Mouse (Mus musculus) kidney, postnatal 36 days (tissue): ENCODE measurements at regions not wholly inside any gene's neighbourhood (a gene's known extent, or its start where the extent isn't known, plus 50 kb on each side); places are given as distances from the start of the nearest gene placed in this dataset.

Source experiments
- DNase-seq, 2 experiments: peaks; one replicate each; pipeline ENCODE4 v3.0.0; 2021 to 2022; ENCODE audit warnings: mixed read lengths in 2 of 2

- no peak for DNase-seq
These were observed 125.7 kb upstream of the Gdf10 start for GRCm38 (mm10) chr14:33797551-33798303.

- DNase-seq = no peak
These were observed 119.1 kb upstream of the Gdf10 start for GRCm38 (mm10) chr14:33804321-33804720.

GRCm38 (mm10) chr14:33804721-33805120, 118.7 kb upstream of the Gdf10 start:
- DNase-seq = no peak

- no peak for DNase-seq
These were observed 116.2 kb upstream of the Gdf10 start for GRCm38 (mm10) chr14:33807196-33807595.

GRCm38 (mm10) chr14:33808593-33809265, 114.7 kb upstream of the Gdf10 start:
- peak; percentile 63 to 73 for DNase-seq

GRCm38 (mm10) chr14:33810584-33810983, 112.8 kb upstream of the Gdf10 start:
- no peak for DNase-seq

- DNase-seq = no peak
These were observed 112.1 kb upstream of the Gdf10 start for GRCm38 (mm10) chr14:33811241-33811640.

GRCm38 (mm10) chr14:33812266-33812665, 111.1 kb upstream of the Gdf10 start:
- DNase-seq = no peak

- no peak for DNase-seq
These were observed 110.6 kb upstream of the Gdf10 start for GRCm38 (mm10) chr14:33812772-33813171.

GRCm38 (mm10) chr14:33813274-33813673, 110.1 kb upstream of the Gdf10 start:
- DNase-seq = no peak

GRCm38 (mm10) chr14:33814107-33814506, 109.3 kb upstream of the Gdf10 start:
- no peak for DNase-seq

- no peak for DNase-seq
These were observed 108.8 kb upstream of the Gdf10 start for GRCm38 (mm10) chr14:33814599-33814998.

- DNase-seq = no peak
These were observed 102.7 kb upstream of the Gdf10 start for GRCm38 (mm10) chr14:33820541-33821260.

GRCm38 (mm10) chr14:33821436-33821835, 102.0 kb upstream of the Gdf10 start:
- no peak for DNase-seq

GRCm38 (mm10) chr14:33824421-33824874, 98.9 kb upstream of the Gdf10 start:
- DNase-seq = peak in 1 of 2 experiments; percentile 21

- no peak for DNase-seq
These were observed 97.3 kb upstream of the Gdf10 start for GRCm38 (mm10) chr14:33826003-33826644.

- peak in 1 of 2 experiments; percentile 28 for DNase-seq
These were observed 90.6 kb upstream of the Gdf10 start for GRCm38 (mm10) chr14:33832650-33833319.

- DNase-seq = no peak
These were observed 87.0 kb upstream of the Gdf10 start for GRCm38 (mm10) chr14:33836341-33836740.

- no peak for DNase-seq
These were observed 81.6 kb upstream of the Gdf10 start for GRCm38 (mm10) chr14:33841821-33842220.

- no peak for DNase-seq
These were observed 69.9 kb upstream of the Gdf10 start for GRCm38 (mm10) chr14:33853499-33853898.

GRCm38 (mm10) chr14:33854181-33854580, 69.2 kb upstream of the Gdf10 start:
- DNase-seq = no peak

GRCm38 (mm10) chr14:33856992-33857391, 66.4 kb upstream of the Gdf10 start:
- DNase-seq = no peak
